Mouse (Mus musculus) lung, postnatal 0 days (tissue): ENCODE data around the gene Gngt2. TPM values are rescaled to one million over a fixed set of nuclear protein-coding genes. Genes with fewer than 3 reads are reported as not detected.

Experiments used
- ATAC-seq: fragments of 200-750 bp; cut with Nextera tagmentation; 2 replicates; pipeline ENCODE4 v1.8.0; 2017; ENCODE audit warnings: moderate library complexity
- DNase-seq: peaks from one replicate; pipeline ENCODE4 v3.0.0-alpha.2; 2016; ENCODE audit warnings: low spot score
- H3K27ac ChIP-seq: fragments of 300-500 bp; sonication (generic); 2 replicates; pipeline ENCODE4 v1.5.1; 2014; ENCODE audit warnings: antibody characterized with exemption, mild to moderate bottlenecking, low read length, mixed read lengths
- H3K27me3 ChIP-seq: fragments of 300-500 bp; sonication (generic); replicated peaks from 2 replicates; pipeline ENCODE4 v1.6.1; 2014; ENCODE audit warnings: low read length, mixed read lengths; ENCODE audit not compliant: insufficient read depth
- H3K36me3 ChIP-seq: fragments of 300-500 bp; sonication (generic); 2 replicates; pipeline ENCODE4 v1.6.1; 2014; ENCODE audit warnings: low read length, mixed read lengths; ENCODE audit not compliant: insufficient read depth
- H3K4me1 ChIP-seq: fragments of 300-500 bp; sonication (generic); 2 replicates; pipeline ENCODE4 v1.6.1; 2014; ENCODE audit warnings: antibody characterized with exemption, low read depth, low read length, mixed read lengths; ENCODE audit not compliant: insufficient read depth
- H3K4me2 ChIP-seq: fragments of 300-500 bp; sonication (generic); replicated peaks from 2 replicates; pipeline ENCODE4 v1.6.1; 2014; ENCODE audit warnings: low read depth, mild to moderate bottlenecking, low read length, moderate library complexity, mixed read lengths
- H3K4me3 ChIP-seq: fragments of 300-500 bp; sonication (generic); 2 replicates; pipeline ENCODE4 v1.5.1; 2014; ENCODE audit warnings: low read depth, low read length
- H3K9ac ChIP-seq: fragments of 300-500 bp; sonication (generic); replicated peaks from 2 replicates; pipeline ENCODE4 v1.6.1; 2014; ENCODE audit warnings: low read depth, mild to moderate bottlenecking
- H3K9me3 ChIP-seq: fragments of 300-500 bp; sonication (generic); 2 replicates; pipeline ENCODE4 v1.6.1; 2016; ENCODE audit warnings: low read length, mixed read lengths
- CTCF ChIP-seq: IDR thresholded peaks from 2 replicates; pipeline ENCODE4 v1.5.1; 2016; ENCODE audit warnings: antibody characterized with exemption, mild to moderate bottlenecking
- EP300 ChIP-seq: IDR thresholded peaks from 2 replicates; pipeline ENCODE4 v1.6.1; 2016; ENCODE audit warnings: antibody characterized with exemption, mild to moderate bottlenecking, control low read depth
- WGBS: fragments of 180-500 bp; shearing (Covaris S2); extraction: QIAGEN DNeasy Blood & Tissue Kit; methylation state at CpG from one replicate; pipeline ENCODE4 v1.1.7; 2014; 5-methylcytosine and 5-hydroxymethylcytosine counted together
- polyA plus RNA-seq: library from polyadenylated mRNA; unstranded; fragments of >200 nt; fragmentation: Nextera tagmentation; extraction: Ambion mirVana; gene quantifications from 2 replicates; pipeline ENCODE4 v1.2.1, GENCODE M21; 2015

Gene Gngt2
- polyA plus RNA-seq, 1 experiment from 2014 or later, result 75.9 TPM

- peaks cover 43% of the 10 kb centered on the region for H3K27me3 ChIP-seq
- DNase-seq (no peak), ATAC-seq (no peak)
- no peak overlapping the region for H3K4me3 ChIP-seq
- 68% methylated on average over 18 of the region's 18 CpGs for WGBS
- peaks cover 41% of the 10 kb centered on the region for H3K4me1 ChIP-seq
- H3K36me3 ChIP-seq, result no peaks in the 10 kb centered on the region
- H3K9ac ChIP-seq, result no peak overlapping the region
- no peak overlapping the region for H3K27ac ChIP-seq
- TF ChIP-seq EP300 (no peak), CTCF (no peak)
- H3K9me3 ChIP-seq, result no peaks in the 10 kb centered on the region
- no peak overlapping the region for H3K4me2 ChIP-seq
Observed at GRCm38 (mm10) chr11:95832129-95833005, 4.6 kb upstream of the Gngt2 start.

GRCm38 (mm10) chr11:95833006-95833570, 3.9 kb upstream of the Gngt2 start:
- no peak for DNase-seq
- no peak overlapping the region for H3K27ac ChIP-seq
- H3K36me3 ChIP-seq, result no peaks in the 10 kb centered on the region
- no peak for ATAC-seq
- peaks cover 43% of the 10 kb centered on the region for H3K27me3 ChIP-seq
- H3K9ac ChIP-seq, result no peak overlapping the region
- WGBS, result 58% methylated on average over 8 of the region's 8 CpGs
- H3K4me1 ChIP-seq, result peaks cover 41% of the 10 kb centered on the region
- no peak overlapping the region for H3K4me3 ChIP-seq
- no peak overlapping the region for H3K4me2 ChIP-seq
- H3K9me3 ChIP-seq, result no peaks in the 10 kb centered on the region
- no peak for TF ChIP-seq EP300
- TF ChIP-seq CTCF, result no peak

- H3K4me2 ChIP-seq, result peak overlapping the region; percentile 20
- peaks cover 39% of the 10 kb centered on the region for H3K27me3 ChIP-seq
- H3K4me3 ChIP-seq, result no peak overlapping the region
- no peak overlapping the region for H3K27ac ChIP-seq
- ATAC-seq (no peak), DNase-seq (no peak)
- H3K4me1 ChIP-seq, result peaks cover 41% of the 10 kb centered on the region
- no peak overlapping the region for H3K9ac ChIP-seq
- 28% methylated on average over 18 of the region's 18 CpGs for WGBS
- no peaks in the 10 kb centered on the region for H3K9me3 ChIP-seq
- no peaks in the 10 kb centered on the region for H3K36me3 ChIP-seq
- TF ChIP-seq EP300 (no peak), CTCF (no peak)
Observed at GRCm38 (mm10) chr11:95833631-95834142, 3.3 kb upstream of the Gngt2 start.

- Histone ChIP-seq H3K4me2 (peak overlapping the region; percentile 20), H3K4me1 (peaks cover 41% of the 10 kb centered on the region), H3K4me3 (no peak overlapping the region), H3K9me3 (no peaks in the 10 kb centered on the region), H3K9ac (no peak overlapping the region), H3K27me3 (peaks cover 34% of the 10 kb centered on the region), H3K36me3 (no peaks in the 10 kb centered on the region), H3K27ac (peak overlapping the region; percentile 4; the same call in 1 of the 2 replicates)
- ATAC-seq (peak; percentile 25), DNase-seq (peak; percentile 73)
- TF ChIP-seq CTCF, result no peak
- TF ChIP-seq EP300, result no peak
- 11% methylated on average over 21 of the region's 22 CpGs for WGBS
Observed at GRCm38 (mm10) chr11:95834143-95834667, 2.8 kb upstream of the Gngt2 start.

GRCm38 (mm10) chr11:95834742-95835710, 2.0 kb upstream of the Gngt2 start:
- DNase-seq (peak; percentile 50), ATAC-seq (peak; percentile 23)
- Histone ChIP-seq H3K4me2 (peak overlapping the region; percentile 20; the same call in 1 of the 2 replicates), H3K4me3 (no peak overlapping the region), H3K9ac (no peak overlapping the region), H3K4me1 (peaks cover 41% of the 10 kb centered on the region), H3K27ac (peak overlapping the region; percentile 4; the same call in 1 of the 2 replicates), H3K36me3 (no peaks in the 10 kb centered on the region), H3K27me3 (peaks cover 26% of the 10 kb centered on the region; the same call in 1 of the 2 replicates), H3K9me3 (no peaks in the 10 kb centered on the region)
- WGBS, result 17% methylated on average over 15 of the region's 15 CpGs
- TF ChIP-seq CTCF, result peak; percentile 12; the same call in 1 of the 2 replicates
- TF ChIP-seq EP300, result peak; percentile 48; the same call in 1 of the 2 replicates
